Mouse (Mus musculus) testis, adult 2 months (tissue): ENCODE measurements around the gene Sctr. TPM values are rescaled to one million over a fixed set of nuclear protein-coding genes. Genes with fewer than 3 reads are reported as not detected.

Experiments
- H3K27ac ChIP-seq: fragments of 200-500 bp; 2 replicates; pipeline ENCODE4 v1.5.1; 2012; ENCODE audit warnings: low read depth, low read length; ENCODE audit not compliant: control insufficient read depth, insufficient read depth
- H3K27me3 ChIP-seq: fragments of 200-500 bp; 2 replicates; pipeline ENCODE4 v1.6.1; 2012; ENCODE audit warnings: mild to moderate bottlenecking, low read length, moderate library complexity; ENCODE audit not compliant: control insufficient read depth, insufficient read depth
- H3K36me3 ChIP-seq: fragments of 200-500 bp; 2 replicates; pipeline ENCODE4 v1.6.1; 2012; ENCODE audit warnings: mild to moderate bottlenecking, low read length; ENCODE audit not compliant: control insufficient read depth, insufficient read depth
- H3K4me1 ChIP-seq: fragments of 200-500 bp; 2 replicates; pipeline ENCODE4 v1.6.1; 2012; ENCODE audit warnings: low read length; ENCODE audit not compliant: control insufficient read depth, insufficient read depth
- H3K4me3 ChIP-seq: fragments of 200-500 bp; 2 replicates; pipeline ENCODE4 v1.5.1; 2012; ENCODE audit warnings: low read depth, mild to moderate bottlenecking, low read length, moderate library complexity, mixed read lengths; ENCODE audit not compliant: control insufficient read depth
- CTCF ChIP-seq: fragments of 200-500 bp; IDR thresholded peaks from 2 replicates; pipeline ENCODE4 v1.5.1; 2012; ENCODE audit warnings: low read depth, mild to moderate bottlenecking, inconsistent platforms, low read length, moderate library complexity; ENCODE audit not compliant: control insufficient read depth, insufficient read depth, insufficient replicate concordance
- POLR2A ChIP-seq: fragments of 200-500 bp; IDR thresholded peaks from 2 replicates; pipeline ENCODE4 v1.6.1; 2012; ENCODE audit warnings: low read depth, mild to moderate bottlenecking, inconsistent platforms, low read length, moderate library complexity; ENCODE audit not compliant: control insufficient read depth
- polyA plus RNA-seq: library from polyadenylated mRNA; depleted of rRNA; stranded (reverse); fragments of >200 nt; gene quantifications from 2 replicates; pipeline ENCODE4 v1.2.3, GENCODE M21; 2012

Sctr gene
- polyA plus RNA-seq, 1 experiment: 0.36 TPM

- H3K4me1 ChIP-seq: no peaks in the 10 kb centered on the region; the same call in 1 of the 2 replicates
- no peaks in the 10 kb centered on the region for H3K27me3 ChIP-seq
- H3K36me3 ChIP-seq: no peaks in the 10 kb centered on the region
- TF ChIP-seq POLR2A (no peak), CTCF (no peak)
- no peak overlapping the region for H3K27ac ChIP-seq
- no peak overlapping the region for H3K4me3 ChIP-seq
Observed at GRCm38 (mm10) chr1:120057674-120058430, 51.2 kb downstream of the Sctr start.

GRCm38 (mm10) chr1:120060687-120061086 is 54.0 kb downstream of the Sctr start:
- no peak overlapping the region for H3K27ac ChIP-seq
- no peak overlapping the region for H3K4me3 ChIP-seq
- TF ChIP-seq CTCF (no peak), POLR2A (no peak)
- no peaks in the 10 kb centered on the region; the same call in 1 of the 2 replicates for H3K4me1 ChIP-seq
- no peaks in the 10 kb centered on the region for H3K36me3 ChIP-seq
- H3K27me3 ChIP-seq: no peaks in the 10 kb centered on the region

- H3K36me3 ChIP-seq: no peaks in the 10 kb centered on the region
- H3K4me3 ChIP-seq: no peak overlapping the region
- H3K4me1 ChIP-seq: no peaks in the 10 kb centered on the region; the same call in 1 of the 2 replicates
- TF ChIP-seq CTCF (no peak), POLR2A (no peak)
- no peaks in the 10 kb centered on the region for H3K27me3 ChIP-seq
- H3K27ac ChIP-seq: no peak overlapping the region
Observed at GRCm38 (mm10) chr1:120062231-120062630, 55.5 kb downstream of the Sctr start.

- no peak for TF ChIP-seq CTCF
- TF ChIP-seq POLR2A: no peak
Observed at GRCm38 (mm10) chr1:120064036-120064682, 57.5 kb downstream of the Sctr start.

DNA sequence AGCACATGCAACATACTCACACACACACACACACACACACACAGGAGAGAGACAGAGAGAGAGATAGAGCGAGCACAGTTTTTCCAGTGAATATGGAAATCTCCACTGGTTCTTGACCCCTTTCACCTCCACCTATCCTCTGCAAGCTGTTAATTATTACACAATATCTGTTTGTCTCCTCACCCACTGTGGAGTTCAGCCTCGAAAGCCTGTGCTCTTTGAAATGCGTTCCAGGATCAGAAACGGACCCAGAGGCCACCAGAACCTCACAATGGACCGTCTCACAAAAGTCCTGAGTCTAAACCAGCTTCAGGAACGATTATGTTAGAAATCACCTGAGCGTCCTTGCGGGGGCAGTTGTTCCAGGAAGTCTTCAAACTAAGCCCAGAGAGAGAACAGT is 59.5 kb downstream of the Sctr start:
- H3K27ac ChIP-seq: no peak overlapping the region
- no peaks in the 10 kb centered on the region for H3K4me1 ChIP-seq
- TF ChIP-seq CTCF (no peak), POLR2A (no peak)
- H3K4me3 ChIP-seq: no peak overlapping the region
- no peaks in the 10 kb centered on the region for H3K27me3 ChIP-seq
- no peaks in the 10 kb centered on the region for H3K36me3 ChIP-seq

More at GRCm38 (mm10) chr1:120064036-120064682, 57.5 kb downstream of the Sctr start:
- no peaks in the 10 kb centered on the region for H3K36me3 ChIP-seq
- H3K27ac ChIP-seq: no peak overlapping the region
- no peaks in the 10 kb centered on the region for H3K4me1 ChIP-seq
- no peaks in the 10 kb centered on the region for H3K27me3 ChIP-seq
- no peak overlapping the region for H3K4me3 ChIP-seq

DNA sequence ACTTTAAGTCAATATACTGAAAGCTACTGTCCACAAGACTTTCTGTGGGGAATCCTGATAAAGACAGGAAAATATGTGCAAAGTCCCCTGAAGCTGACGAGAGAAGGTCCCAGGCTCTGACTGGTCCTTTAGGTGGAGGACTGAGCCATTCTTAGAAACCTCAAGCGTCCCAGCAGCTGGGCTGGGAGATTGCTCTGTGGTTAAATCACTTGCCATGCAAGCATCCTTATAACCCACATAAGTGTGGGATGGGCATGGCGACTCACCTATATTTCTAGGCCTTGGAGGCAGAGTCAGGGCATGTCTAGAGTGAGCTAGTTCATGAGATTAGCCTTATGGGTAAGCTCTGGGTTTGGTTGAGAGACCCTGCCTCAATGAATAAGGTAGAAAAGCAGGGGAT is 59.9 kb downstream of the Sctr start:
- H3K27ac ChIP-seq: no peak overlapping the region
- no peaks in the 10 kb centered on the region for H3K36me3 ChIP-seq
- H3K4me1 ChIP-seq: no peaks in the 10 kb centered on the region
- no peak overlapping the region for H3K4me3 ChIP-seq
- TF ChIP-seq POLR2A (no peak), CTCF (no peak)
- no peaks in the 10 kb centered on the region for H3K27me3 ChIP-seq

GRCm38 (mm10) chr1:120069120-120069519 is 62.4 kb downstream of the Sctr start:
- TF ChIP-seq CTCF (no peak), POLR2A (no peak)
- no peaks in the 10 kb centered on the region for H3K27me3 ChIP-seq
- H3K4me3 ChIP-seq: no peak overlapping the region
- no peaks in the 10 kb centered on the region for H3K36me3 ChIP-seq
- H3K4me1 ChIP-seq: peaks cover 8% of the 10 kb centered on the region
- no peak overlapping the region for H3K27ac ChIP-seq
